Mouse (Mus musculus) frontal cortex, postnatal 36 days (tissue): Measurements from ENCODE around the gene Stap2.

Experiments
- DNase-seq, 2 experiments: peaks; one replicate each; pipeline ENCODE4 v3.0.0; 2022; ENCODE audit warnings: low spot score in 2 of 2

Stap2 gene

DNA sequence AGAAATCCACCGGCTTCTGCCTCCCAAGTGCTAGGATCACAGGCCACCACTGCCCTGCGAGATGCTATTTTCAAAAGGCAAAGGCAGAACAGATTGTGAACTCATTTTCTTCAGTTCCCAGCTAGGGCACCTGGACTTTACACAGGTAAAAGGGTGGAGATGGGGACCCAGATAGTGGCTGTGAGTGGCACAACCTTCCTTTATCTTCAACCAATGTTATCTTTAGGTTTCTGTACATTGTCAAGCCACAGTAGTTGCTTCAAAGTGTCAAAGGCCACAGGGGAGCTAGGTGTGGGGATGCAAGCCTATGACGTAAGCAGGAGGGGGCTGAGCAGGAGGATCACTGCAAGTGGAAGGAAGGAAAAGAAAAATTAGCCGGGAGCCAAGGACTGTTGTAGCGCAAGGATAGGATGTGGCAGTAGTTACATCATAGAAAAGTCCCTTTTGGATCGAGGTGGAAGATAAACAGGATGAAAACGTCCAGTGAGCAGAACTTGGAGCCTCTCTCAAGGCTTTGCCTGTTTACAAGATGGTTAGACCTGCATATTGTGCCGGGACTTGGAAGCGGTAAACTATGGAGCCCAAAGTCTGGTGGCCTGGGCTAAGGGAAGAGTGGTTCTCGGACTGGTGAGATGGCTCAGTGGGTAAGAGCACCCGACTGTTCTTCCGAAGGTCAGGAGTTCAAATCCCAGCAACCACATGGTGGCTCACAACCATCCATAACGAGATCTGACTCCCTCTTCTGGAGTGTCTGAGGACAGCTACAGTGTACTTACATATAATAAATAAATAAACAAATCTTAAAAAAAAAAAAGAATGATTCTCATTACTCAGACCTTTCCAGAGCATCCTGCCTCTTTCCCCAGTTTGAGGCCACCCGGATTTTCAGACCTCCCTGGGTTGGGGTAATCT, 2.3 kb upstream of the Stap2 start:
- no peak for DNase-seq

GRCm38 (mm10) chr17:56006956-56007355, 1.6 kb upstream of the Stap2 start:
- DNase-seq: no peak

- no peak for DNase-seq
Measured at GRCm38 (mm10) chr17:56003000-56003399, 2.4 kb downstream of the Stap2 start.

DNA sequence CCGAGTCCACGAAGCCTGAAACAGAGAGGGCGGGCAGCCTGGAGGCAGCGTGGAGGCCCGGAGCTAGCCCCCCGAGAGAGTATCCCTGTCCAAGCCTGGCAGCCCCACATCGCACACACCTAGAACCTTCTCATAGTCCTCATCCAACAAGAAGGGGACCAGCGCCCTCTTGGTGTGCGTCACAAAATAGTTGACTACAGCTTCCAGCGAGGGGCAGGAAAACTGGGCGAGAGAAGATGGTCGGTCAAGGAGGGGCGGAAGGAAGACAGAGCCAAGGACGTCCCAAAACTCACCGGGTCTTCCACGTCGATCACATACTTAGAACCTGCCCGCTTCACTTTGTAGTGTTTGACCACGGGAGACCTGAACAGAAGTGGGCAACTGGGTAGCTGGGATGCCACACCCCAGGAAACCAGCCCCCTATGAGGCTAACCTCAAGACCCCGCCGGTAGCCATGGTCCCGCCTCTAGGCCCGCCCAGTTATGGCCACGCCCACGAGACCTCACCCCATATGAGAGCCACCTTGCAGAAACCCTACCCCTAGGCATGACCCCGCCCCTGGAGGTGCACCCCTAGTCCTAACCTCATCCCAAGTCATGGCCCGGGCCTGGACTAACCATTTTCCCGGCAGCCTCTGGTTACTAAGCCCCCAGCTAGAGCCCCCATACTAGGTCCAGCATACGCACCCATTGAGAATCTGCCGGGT, 5.4 kb downstream of the Stap2 start:
- DNase-seq: no peak

DNA sequence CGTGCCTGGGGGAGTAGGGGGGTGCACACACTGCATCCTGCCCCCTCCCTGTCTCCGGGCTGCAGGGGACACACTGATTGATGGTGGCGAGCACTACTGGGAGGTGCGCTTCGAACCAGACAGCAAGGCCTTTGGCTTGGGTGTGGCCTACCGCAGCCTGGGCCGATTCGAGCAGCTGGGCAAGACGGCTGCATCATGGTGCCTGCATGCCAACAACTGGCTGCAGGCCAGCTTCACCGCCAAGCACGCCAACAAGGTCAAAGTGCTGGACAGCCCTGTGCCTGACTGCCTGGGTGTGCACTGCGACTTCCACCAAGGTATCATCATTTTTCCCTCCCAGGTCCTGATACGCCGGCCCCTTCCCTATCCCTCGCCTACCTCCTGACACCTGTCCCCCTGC, 9.4 kb downstream of the Stap2 start:
- DNase-seq: no peak

- no peak for DNase-seq
Measured at GRCm38 (mm10) chr17:55990278-55990898, 15.0 kb downstream of the Stap2 start.

- peak; percentile 82 to 88 for DNase-seq
Measured at GRCm38 (mm10) chr17:55986030-55986961, 19.1 kb downstream of the Stap2 start, which contains the start of gene Fsd1. Gene Fsd1 (plus strand): TSS chr17:55986509.

DNA sequence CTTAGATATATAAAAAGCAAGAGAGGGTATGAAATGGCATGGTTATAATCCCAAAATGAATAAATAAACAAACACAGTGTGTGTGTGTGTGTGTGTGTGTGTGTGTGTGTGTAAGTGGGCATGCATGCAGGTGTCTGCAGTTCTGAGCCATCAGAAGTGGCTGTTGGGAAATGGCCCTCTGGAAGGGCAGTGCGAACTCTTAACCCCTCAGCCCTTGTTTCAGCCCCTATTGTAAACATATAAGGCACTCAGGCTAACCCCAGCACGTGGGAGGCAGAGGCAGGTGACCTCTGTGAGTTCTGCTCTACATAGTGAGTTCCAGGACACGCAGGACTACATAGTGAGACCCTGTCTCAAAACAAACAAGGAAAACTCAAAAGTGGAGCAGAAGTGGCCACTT, 28.1 kb downstream of the Stap2 start:
- no peak for DNase-seq

- peak; percentile 68 to 77 for DNase-seq
Measured at GRCm38 (mm10) chr17:55976255-55976862, 29.0 kb downstream of the Stap2 start.

GRCm38 (mm10) chr17:55971453-55971852, 33.9 kb downstream of the Stap2 start:
- no peak for DNase-seq

DNA sequence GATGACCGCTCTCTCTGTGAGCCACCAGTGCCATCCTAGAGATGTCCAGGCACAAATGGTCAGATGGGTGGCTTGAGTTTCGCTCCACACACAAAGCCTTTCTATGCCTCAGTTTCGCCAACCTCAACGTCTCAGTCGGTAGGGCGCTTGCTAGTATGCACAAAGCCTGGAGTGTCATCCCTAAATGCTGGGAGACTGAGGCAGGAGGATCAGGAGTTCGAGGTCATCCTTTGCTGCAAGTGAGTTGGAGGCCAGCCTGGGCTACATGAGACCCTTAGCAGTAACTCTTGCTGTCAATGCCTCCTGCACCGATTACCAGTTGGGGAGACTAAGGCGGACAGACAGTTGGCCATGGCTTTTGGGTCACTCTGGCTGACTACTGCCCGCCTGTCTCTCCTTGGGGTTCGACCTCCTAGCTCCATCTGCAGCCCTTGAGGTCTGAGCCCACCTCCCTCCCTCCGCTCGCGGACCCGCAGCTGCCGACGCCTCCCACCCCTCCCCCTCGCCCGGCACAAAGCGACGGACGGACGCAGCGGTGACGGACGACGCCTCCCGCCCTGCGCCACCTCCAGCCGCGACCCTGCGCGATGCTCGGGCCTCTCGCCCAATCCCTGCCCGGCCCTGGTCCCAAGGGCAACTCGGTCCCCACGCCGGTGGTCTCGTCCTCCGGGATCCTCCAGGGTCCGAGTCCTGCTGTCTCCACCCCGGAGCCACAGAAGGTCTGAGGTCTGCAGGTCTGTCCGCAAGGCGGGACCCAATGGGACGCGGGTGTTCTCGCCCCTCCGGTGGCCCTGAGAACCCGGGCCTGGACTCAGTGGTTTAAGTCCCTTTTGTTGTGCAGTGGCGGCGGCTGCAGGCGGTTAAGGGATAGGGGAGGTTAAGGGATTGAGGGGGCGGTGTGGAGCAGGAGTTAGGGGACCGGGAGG, 35.2 kb downstream of the Stap2 start, which contains the start of gene Shd:
TSS of gene Shd (plus strand) at position 502 of the 926 bp plus-strand sequence.
- peak in 1 of 2 experiments; percentile 36 for DNase-seq

- peak in 1 of 2 experiments; percentile 54 for DNase-seq
Measured at GRCm38 (mm10) chr17:55969560-55969959, 35.8 kb downstream of the Stap2 start.

GRCm38 (mm10) chr17:55968210-55968609, 37.2 kb downstream of the Stap2 start:
- DNase-seq: no peak

- no peak for DNase-seq
Measured at GRCm38 (mm10) chr17:55967186-55967585, 38.2 kb downstream of the Stap2 start.

DNA sequence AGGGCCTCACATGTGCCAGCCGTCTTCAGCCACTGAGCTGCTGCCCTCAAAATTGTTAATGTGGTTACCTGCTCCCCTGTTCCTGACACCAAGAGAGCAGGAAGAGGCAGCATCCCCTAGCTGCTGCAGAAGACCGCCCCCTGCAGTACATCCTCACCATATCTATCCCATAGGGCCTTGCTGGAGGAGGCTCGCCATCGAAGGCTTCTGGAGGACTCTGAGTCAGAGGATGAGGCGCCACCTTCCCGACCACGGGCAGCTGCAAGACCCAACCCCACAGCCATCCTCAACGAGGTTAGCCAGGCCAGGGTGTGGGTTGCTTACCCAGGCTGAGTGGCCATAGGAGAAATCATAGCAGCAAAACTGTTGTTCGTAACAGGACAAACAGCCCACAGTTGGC, 40.4 kb downstream of the Stap2 start:
- DNase-seq: no peak

DNA sequence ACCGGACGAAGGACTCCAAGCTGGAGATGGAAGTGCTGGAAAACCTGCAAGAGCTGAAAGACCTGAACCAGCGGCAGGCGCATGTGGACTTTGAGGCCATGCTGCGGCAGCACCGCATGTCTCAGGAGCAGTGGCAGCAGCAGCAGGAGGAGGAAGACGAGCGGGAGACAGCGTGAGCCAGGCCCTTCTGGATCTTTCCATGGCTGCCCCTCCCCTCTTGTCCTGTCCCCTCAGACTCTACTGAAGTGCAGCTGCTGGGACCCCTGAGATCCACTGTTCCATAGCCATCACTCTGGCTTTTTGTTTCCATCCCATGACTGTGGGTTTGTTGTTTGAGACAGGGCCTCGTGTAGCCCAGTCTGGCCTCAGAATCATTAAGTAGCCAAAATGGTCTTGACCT, 40.9 kb downstream of the Stap2 start:
- no peak for DNase-seq

DNA sequence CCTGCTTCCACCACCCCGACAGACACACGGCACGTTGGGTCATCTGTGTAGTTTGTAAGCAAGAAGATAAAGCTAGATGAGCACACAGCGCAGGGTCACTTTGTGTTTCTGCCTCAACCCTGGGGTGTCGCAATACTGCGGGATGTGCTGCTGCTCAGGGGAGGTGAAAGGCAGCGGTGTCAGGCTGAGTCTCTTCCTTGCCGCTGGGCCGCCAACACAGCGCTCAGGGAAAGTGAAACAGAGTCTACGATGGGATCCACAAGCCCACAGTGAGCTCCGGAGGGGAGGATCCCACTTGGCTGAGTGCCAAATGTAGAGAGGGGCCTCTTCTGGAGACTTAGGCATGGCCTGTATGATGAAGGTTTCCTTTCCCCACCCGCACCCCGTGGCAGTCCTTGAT, 42.2 kb downstream of the Stap2 start:
- no peak for DNase-seq

DNA sequence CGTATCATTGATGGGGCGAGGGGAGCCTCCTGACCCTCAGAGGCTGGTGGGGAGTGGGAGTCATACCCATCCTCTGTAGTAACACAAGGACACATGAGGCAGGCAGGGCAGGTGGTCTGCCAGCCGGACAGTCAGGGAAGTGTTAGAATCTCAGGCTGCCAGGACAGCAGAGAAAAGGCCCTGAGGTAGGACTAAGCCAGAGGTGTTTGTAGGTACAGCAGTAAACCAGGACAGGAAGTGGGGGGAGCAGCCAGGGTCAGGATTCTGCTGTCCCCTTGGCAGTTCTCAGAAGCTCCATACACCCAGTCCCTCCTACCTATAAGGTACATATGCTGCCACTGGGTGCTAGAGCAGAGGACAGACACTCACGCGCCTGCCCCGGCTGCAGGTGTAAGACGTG, 43.8 kb downstream of the Stap2 start:
- no peak for DNase-seq

- no peak for DNase-seq
Measured at GRCm38 (mm10) chr17:55960791-55961190, 44.6 kb downstream of the Stap2 start.
